Mouse (Mus musculus): ENCODE results near the gene Supt6.

- no peak for TF ChIP-seq CTCF (IDR thresholded peaks at IDR 0.05; ENCODE audit: control insufficient read depth, insufficient read depth, low read length)
- TF ChIP-seq POLR2A (IDR thresholded peaks at IDR 0.05; ENCODE audit: borderline replicate concordance, control insufficient read depth, low read depth, low read length) = peak; percentile 55; the same call in 1 of the 2 replicates
These were observed 80.6 kb downstream of the Supt6 start, which contains the start of gene Traf4 for GRCm38 (mm10) chr11:78164924-78165760.
